Mouse (Mus musculus): Measurements from ENCODE around the gene Rnf114. TPM values are rescaled to one million over a fixed set of nuclear protein-coding genes. Genes with fewer than 3 reads are reported as not detected.

Gene Rnf114
- total RNA-seq, 2 experiments from 2014 or later, result 41.9 to 47.1 TPM

- intact Hi-C loops (cut with DNase I), result no loop called here
- no peak for DNase-seq
Measured at GRCm38 (mm10) chr2:167502554-167503252, 10.3 kb downstream of the Rnf114 start.

GRCm38 (mm10) chr2:167503253-167503895, 10.9 kb downstream of the Rnf114 start:
- peak; percentile 90 to 92 for DNase-seq
- intact Hi-C loops (cut with DNase I), result no loop called here

GRCm38 (mm10) chr2:167503896-167504349, 11.5 kb downstream of the Rnf114 start:
- intact Hi-C loops (cut with DNase I), result no loop called here

DNA sequence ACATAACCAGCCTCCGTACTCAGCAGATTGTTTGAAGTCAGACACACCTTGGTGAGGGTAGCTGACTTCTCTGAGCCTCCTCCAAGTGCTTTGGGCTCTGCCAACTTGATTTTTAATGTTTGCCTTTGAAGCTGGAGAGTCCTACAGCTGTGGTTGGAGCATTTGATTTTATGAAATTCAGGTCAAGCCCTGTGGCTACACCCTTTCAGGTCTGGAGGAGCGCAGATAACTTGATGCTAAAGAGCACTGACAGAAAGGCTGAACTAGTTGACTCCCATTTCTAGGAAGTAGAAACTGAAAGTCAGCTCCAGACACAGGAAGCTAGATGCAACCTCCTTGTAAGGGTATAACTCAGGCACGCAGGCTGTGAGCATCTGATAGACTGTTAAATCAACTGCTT, 12.7 kb downstream of the Rnf114 start:
- intact Hi-C loops (cut with DNase I), result no loop called here
- no peak for DNase-seq

More at GRCm38 (mm10) chr2:167503896-167504349, 11.5 kb downstream of the Rnf114 start:
- DNase-seq, result peak; percentile 67 to 69

DNA sequence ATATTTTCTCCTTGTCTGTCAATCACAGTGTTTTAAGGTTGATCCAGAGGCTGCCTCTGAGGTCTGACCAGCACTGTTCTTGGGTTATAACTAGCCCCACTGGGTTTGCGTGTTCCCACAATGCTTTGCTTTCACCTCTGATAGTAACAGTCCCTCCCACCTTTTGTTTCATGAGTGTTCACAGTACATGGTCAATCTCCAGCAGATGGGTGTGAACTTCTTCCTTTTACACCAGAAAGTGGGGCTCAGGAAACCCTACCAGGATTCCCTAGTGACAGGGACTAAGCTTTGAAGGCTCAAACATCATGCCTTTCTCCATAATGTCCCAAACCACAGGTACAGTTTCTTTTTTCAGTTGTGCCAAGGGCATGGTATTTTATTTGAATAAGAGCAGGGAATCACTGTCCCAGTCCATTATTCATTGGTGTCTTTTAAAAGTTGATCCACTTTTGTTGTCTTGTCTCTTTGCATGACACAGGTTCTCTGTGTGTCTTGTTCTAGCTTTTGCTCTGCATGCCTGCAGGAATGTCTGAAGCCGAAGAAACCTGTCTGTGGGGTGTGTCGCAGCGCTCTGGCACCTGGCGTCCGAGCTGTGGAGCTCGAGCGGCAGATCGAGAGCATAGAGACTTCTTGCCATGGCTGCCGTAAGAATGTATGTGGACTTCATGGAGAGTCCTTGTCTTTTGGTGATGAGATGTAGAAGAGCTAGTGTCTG, 14.3 kb downstream of the Rnf114 start:
- intact Hi-C loops (cut with DNase I), result no loop called here
- no peak for DNase-seq

DNA sequence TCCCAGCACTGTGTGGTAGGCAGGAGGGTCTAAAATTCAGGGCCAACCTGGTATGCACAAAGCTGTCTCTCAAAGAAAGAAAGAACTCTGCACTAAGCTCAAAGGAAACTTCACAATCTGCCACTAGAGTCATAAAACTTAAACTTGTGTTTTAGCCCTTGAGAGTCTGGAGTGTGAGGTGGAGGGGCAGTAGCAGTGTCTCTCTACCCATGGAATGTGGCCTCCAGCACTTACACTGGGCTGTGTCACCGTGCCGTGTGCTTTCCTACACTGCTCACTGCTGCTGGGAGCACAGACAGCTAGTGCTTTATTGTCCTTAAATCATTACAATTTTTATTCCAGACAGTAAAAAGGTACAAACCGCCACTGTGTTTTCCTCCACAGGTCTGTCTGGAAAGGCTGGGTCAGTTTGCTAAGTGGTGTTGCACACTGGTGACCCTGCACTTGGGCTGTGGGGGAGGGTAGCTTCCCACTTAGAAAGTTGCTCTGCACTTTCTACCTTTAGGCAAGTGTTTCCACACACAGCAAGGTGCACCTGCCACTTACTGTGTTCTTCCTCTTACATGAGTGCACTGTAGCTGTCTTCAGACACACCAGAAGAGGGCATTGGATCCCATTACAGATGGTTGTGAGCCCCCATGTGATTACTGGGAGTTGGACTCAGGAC, 15.4 kb downstream of the Rnf114 start:
- intact Hi-C loops (cut with DNase I), result no loop called here
- no peak for DNase-seq

DNA sequence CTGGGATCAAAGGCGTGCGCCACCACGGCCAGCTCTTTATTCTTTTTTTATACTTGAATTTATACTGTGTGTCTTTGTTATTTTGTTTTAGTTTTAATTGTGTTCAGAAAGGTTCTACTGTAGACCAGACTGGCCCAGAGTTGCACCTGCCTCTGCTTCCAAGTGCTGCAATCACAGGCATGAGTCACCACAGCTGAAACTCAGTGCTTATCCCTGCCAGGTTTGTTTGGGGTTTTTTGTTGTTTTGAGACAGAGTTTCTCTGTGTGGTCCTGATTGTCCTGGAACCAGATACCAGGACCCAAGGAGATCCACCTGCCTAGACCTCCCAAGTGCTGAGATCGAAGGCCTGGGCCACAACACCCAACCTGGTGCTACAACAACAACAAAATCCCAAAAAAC, 16.1 kb downstream of the Rnf114 start:
- intact Hi-C loops (cut with DNase I), result no loop called here
- no peak for DNase-seq

- DNase-seq, result peak; percentile 36 to 48
- intact Hi-C loops (cut with DNase I), result no loop called here
Measured at GRCm38 (mm10) chr2:167510485-167510884, 18.0 kb downstream of the Rnf114 start.

GRCm38 (mm10) chr2:167512365-167512764, 19.9 kb downstream of the Rnf114 start:
- no peak for DNase-seq
- intact Hi-C loops (cut with DNase I), result no loop called here

- no peak for DNase-seq
- intact Hi-C loops (cut with DNase I), result no loop called here
Measured at GRCm38 (mm10) chr2:167512970-167513369, 20.5 kb downstream of the Rnf114 start.

- no peak for DNase-seq
- intact Hi-C loops (cut with DNase I), result no loop called here
Measured at GRCm38 (mm10) chr2:167514641-167515040, 22.2 kb downstream of the Rnf114 start.

DNA sequence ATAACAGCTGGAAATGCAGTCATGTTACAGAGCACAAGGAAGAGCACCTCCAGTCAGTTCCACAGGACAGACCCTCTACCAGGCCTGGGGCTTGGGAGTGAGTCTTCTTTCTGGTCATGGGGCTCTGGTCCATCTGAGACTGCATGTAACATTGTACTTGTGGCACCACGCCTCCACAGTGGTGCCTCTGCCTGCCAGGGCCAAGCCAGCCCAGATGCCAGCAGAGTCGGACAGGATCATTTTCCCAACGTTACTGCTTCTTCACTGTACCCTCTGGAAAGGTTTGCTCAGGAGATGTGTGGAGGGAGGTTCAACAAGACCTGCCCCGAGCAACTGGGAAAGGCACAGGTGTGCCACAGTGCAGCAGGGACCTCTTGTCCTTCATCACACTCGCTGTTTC, 23.2 kb downstream of the Rnf114 start:
- intact Hi-C loops (cut with DNase I), result no loop called here
- no peak for DNase-seq

- DNase-seq, result no peak
- intact Hi-C loops (cut with DNase I), result no loop called here
Measured at GRCm38 (mm10) chr2:167519606-167520252, 27.3 kb downstream of the Rnf114 start.

- intact Hi-C loops (cut with DNase I), result no loop called here
- no peak for DNase-seq
Measured at GRCm38 (mm10) chr2:167528278-167528677, 35.8 kb downstream of the Rnf114 start.

- no peak for DNase-seq
- intact Hi-C loops (cut with DNase I), result loop anchor here (2.0 to 5.0 kb wide), 2 partner anchors 145 to 372 kb away; no protein-coding TSS in a partner anchor
Measured at GRCm38 (mm10) chr2:167529935-167530513, 37.6 kb downstream of the Rnf114 start.

- DNase-seq, result no peak
- intact Hi-C loops (cut with DNase I), result loop anchor here (2.0 to 5.0 kb wide), 2 partner anchors 144 to 372 kb away; no protein-coding TSS in a partner anchor
Measured at GRCm38 (mm10) chr2:167530536-167530935, 38.1 kb downstream of the Rnf114 start.

GRCm38 (mm10) chr2:167532131-167532530, 39.7 kb downstream of the Rnf114 start:
- intact Hi-C loops (cut with DNase I), result loop anchor here (1.0 to 5.0 kb wide), 3 partner anchors 73 to 370 kb away; no protein-coding TSS in a partner anchor
- DNase-seq, result peak; percentile 59 to 71

DNA sequence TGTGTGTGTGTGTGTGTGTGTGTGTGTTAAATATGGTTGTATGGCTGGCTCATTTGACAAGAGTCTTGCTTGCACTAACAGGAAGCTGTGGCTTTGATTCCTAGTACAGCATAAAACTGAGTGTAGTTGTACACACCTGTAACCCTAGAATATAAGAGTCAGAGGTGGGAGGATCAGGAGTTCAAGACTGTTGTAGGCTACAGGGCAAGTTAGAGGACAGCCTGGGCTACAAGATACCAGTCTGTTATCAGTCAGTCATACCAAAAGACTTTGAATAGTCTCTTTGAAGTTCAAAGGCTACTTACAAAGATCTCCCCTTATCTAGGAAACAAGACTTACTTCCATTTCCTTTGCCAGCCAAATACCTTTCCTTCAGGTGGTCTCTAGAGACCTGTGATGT, 41.4 kb downstream of the Rnf114 start:
- intact Hi-C loops (cut with DNase I), result loop anchor here (2.0 to 5.0 kb wide), 2 partner anchors 147 to 368 kb away; no protein-coding TSS in a partner anchor
- no peak for DNase-seq

GRCm38 (mm10) chr2:167536320-167536945, 44.0 kb downstream of the Rnf114 start:
- intact Hi-C loops (cut with DNase I), result no loop called here

More at GRCm38 (mm10) chr2:167536320-167536945, 44.0 kb downstream of the Rnf114 start:
- DNase-seq, result no peak
